Mouse (Mus musculus) CH12.LX (cell line): ENCODE results near the gene Cuedc1. TPM values are rescaled to one million over a fixed set of nuclear protein-coding genes. Genes with fewer than 3 reads are reported as not detected.

Experiments used
- DNase-seq: peaks from one replicate; pipeline ENCODE4 v3.0.0-alpha.2; 2013; ENCODE audit errors: extremely low read depth
- H3K27ac ChIP-seq: 2 replicates; pipeline ENCODE4 v1.5.1; 2012; ENCODE audit warnings: low read depth, mild to moderate bottlenecking, control low read depth, moderate library complexity; ENCODE audit not compliant: insufficient read depth
- H3K27me3 ChIP-seq: replicated peaks from 2 replicates; pipeline ENCODE3; 2012; ENCODE audit warnings: inconsistent platforms
- H3K36me3 ChIP-seq, 2 experiments: replicated peaks in 1 of 2; 2 replicates each; pipeline versions ENCODE3 to v1.6.1; 2012; ENCODE audit warnings: inconsistent platforms in 1 of 2, low read length in 1 of 2, mild to moderate bottlenecking in 1 of 2, mixed read lengths in 1 of 2, moderate library complexity in 1 of 2; ENCODE audit not compliant: control insufficient read depth in 1 of 2, insufficient read depth in 1 of 2
- H3K4me1 ChIP-seq, 2 experiments: 2 replicates each; pipeline ENCODE4 v1.6.1; 2012; ENCODE audit warnings: inconsistent platforms in 1 of 2, moderate library complexity in 1 of 2; ENCODE audit not compliant: insufficient read depth in 2 of 2, control insufficient read depth in 1 of 2
- H3K4me2 ChIP-seq: 2 replicates; pipeline ENCODE4 v1.6.1; 2012; ENCODE audit warnings: low read depth, mild to moderate bottlenecking, control low read depth; ENCODE audit not compliant: poor library complexity, insufficient read depth, severe bottlenecking
- H3K4me3 ChIP-seq, 3 experiments: fragments of 150-350 bp in 1 of 3; sonication (generic) in 1 of 3; replicated peaks in 1 of 3; 2 replicates each; pipeline versions ENCODE3 to v1.5.1; 2011 to 2012; ENCODE audit warnings: low read depth in 2 of 3, low read length in 2 of 3, mild to moderate bottlenecking in 2 of 3, moderate library complexity in 2 of 3, control low read depth in 1 of 3, improper control_type of control experiment in 1 of 3, inconsistent platforms in 1 of 3, mixed read lengths in 1 of 3; ENCODE audit not compliant: poor library complexity in 1 of 3
- H3K79me2 ChIP-seq: replicated peaks from 2 replicates; pipeline ENCODE4 v1.6.1; 2012; ENCODE audit warnings: mild to moderate bottlenecking, moderate library complexity; ENCODE audit not compliant: control insufficient read depth, poor library complexity, insufficient read depth, severe bottlenecking; ENCODE audit errors: extremely low read depth
- H3K9ac ChIP-seq: 2 replicates; pipeline ENCODE4 v1.6.1; 2012; ENCODE audit warnings: low read depth, mild to moderate bottlenecking, control low read depth, moderate library complexity; ENCODE audit not compliant: insufficient read depth
- H3K9me3 ChIP-seq: replicated peaks from 2 replicates; pipeline ENCODE3; 2012; ENCODE audit warnings: low read length, inconsistent platforms, mixed read lengths
- CHD2 ChIP-seq: IDR thresholded peaks from 2 replicates; pipeline ENCODE4 v1.6.1; 2011; ENCODE audit warnings: low read length, improper control_type of control experiment
- E2F4 ChIP-seq: IDR thresholded peaks from 2 replicates; pipeline ENCODE4 v1.6.1; 2011; ENCODE audit warnings: low read depth, low read length, improper control_type of control experiment; ENCODE audit not compliant: insufficient replicate concordance
- ELF1 ChIP-seq: IDR thresholded peaks from 2 replicates; pipeline ENCODE4 v1.6.1; 2014; ENCODE audit warnings: low read depth, mild to moderate bottlenecking, inconsistent platforms, low read length, improper control_type of control experiment
- GABPA ChIP-seq: IDR thresholded peaks from 2 replicates; pipeline ENCODE4 v1.6.1; 2012; ENCODE audit warnings: low read depth, low read length, improper control_type of control experiment, inconsistent platforms; ENCODE audit not compliant: insufficient replicate concordance
- MAFK ChIP-seq: IDR thresholded peaks from 2 replicates; pipeline ENCODE4 v1.6.1; 2011; ENCODE audit warnings: low read length, improper control_type of control experiment; ENCODE audit not compliant: insufficient replicate concordance
- MAX ChIP-seq: IDR thresholded peaks from 2 replicates; pipeline ENCODE4 v1.6.1; 2011; ENCODE audit warnings: low read length, improper control_type of control experiment
- MAZ ChIP-seq: IDR thresholded peaks from 2 replicates; pipeline ENCODE4 v1.6.1; 2012; ENCODE audit warnings: low read depth, mild to moderate bottlenecking, inconsistent platforms, low read length, improper control_type of control experiment, moderate library complexity
- PAX5 ChIP-seq: IDR thresholded peaks from 2 replicates; pipeline ENCODE4 v1.6.1; 2012; ENCODE audit warnings: low read length, inconsistent platforms, mixed read lengths
- RAD21 ChIP-seq: IDR thresholded peaks from 2 replicates; pipeline ENCODE4 v1.6.1; 2011; ENCODE audit warnings: low read depth, mild to moderate bottlenecking, low read length, improper control_type of control experiment, moderate library complexity
- RCOR1 ChIP-seq: conservative IDR thresholded peaks from 2 replicates; pipeline ENCODE4 v1.6.1; 2012; ENCODE audit warnings: low read depth, mild to moderate bottlenecking, inconsistent platforms, low read length, improper control_type of control experiment
- SIN3A ChIP-seq: IDR thresholded peaks from 2 replicates; pipeline ENCODE4 v1.6.1; 2012; ENCODE audit warnings: low read length, improper control_type of control experiment, inconsistent platforms
- TBP ChIP-seq: conservative IDR thresholded peaks from 2 replicates; pipeline ENCODE4 v1.6.1; 2011; ENCODE audit warnings: low read depth, low read length, improper control_type of control experiment
- ZC3H11A ChIP-seq: IDR thresholded peaks from 2 replicates; pipeline ENCODE4 v1.6.1; 2012; ENCODE audit warnings: low read depth, mild to moderate bottlenecking, inconsistent platforms, low read length, improper control_type of control experiment
- ZKSCAN1 ChIP-seq: IDR thresholded peaks from 2 replicates; pipeline ENCODE4 v1.6.1; 2012; ENCODE audit warnings: low read depth, inconsistent platforms, low read length, improper control_type of control experiment, borderline replicate concordance
- ZMIZ1 ChIP-seq: IDR thresholded peaks from 2 replicates; pipeline ENCODE4 v1.6.1; 2012; ENCODE audit warnings: low read depth, mild to moderate bottlenecking, inconsistent platforms, low read length, improper control_type of control experiment
- dilution Hi-C: fragments of 300-500 bp; cut with MboI; formaldehyde crosslinking; loops from 2 replicates; pipeline ENCODE4 v1.14.3; 2020; ENCODE audit warnings: low sequenced_read_pairs; ENCODE audit not compliant: extremely low pct_unique_long_range_greater_than_20kb, extremely low pct_ligation_motif_present
- in situ Hi-C: fragments of 300-500 bp; cut with MboI; formaldehyde crosslinking; loops from 3 replicates; pipeline ENCODE4 v1.14.3; 2019; ENCODE audit warnings: low sequenced_read_pairs, low pct_ligation_motif_present, low pct_unique_long_range_greater_than_20kb, mixed read lengths
- polyA plus RNA-seq: library from polyadenylated mRNA; unstranded; fragments of >175 nt; gene quantifications from 2 replicates; pipeline ENCODE4 v1.2.1, GENCODE M21; 2012; ENCODE audit warnings: low read depth; ENCODE audit not compliant: insufficient read length
- total RNA-seq, 2 experiments: library from RNA; depleted of rRNA; stranded (reverse); fragments of 300-350 nt in 1 of 2; fragments of >200 nt in 1 of 2; gene quantifications; 2 replicates each; pipeline ENCODE4 v1.2.3; 2012 to 2014

Cuedc1 gene
- total RNA-seq (2012; rRNA removed) (0.34 and 0.47 TPM in 2 replicates), total RNA-seq (2014; rRNA removed) (0.18 and 0.20 TPM in 2 replicates), polyA plus RNA-seq (0.51 and 0.76 TPM in 2 replicates)

DNA sequence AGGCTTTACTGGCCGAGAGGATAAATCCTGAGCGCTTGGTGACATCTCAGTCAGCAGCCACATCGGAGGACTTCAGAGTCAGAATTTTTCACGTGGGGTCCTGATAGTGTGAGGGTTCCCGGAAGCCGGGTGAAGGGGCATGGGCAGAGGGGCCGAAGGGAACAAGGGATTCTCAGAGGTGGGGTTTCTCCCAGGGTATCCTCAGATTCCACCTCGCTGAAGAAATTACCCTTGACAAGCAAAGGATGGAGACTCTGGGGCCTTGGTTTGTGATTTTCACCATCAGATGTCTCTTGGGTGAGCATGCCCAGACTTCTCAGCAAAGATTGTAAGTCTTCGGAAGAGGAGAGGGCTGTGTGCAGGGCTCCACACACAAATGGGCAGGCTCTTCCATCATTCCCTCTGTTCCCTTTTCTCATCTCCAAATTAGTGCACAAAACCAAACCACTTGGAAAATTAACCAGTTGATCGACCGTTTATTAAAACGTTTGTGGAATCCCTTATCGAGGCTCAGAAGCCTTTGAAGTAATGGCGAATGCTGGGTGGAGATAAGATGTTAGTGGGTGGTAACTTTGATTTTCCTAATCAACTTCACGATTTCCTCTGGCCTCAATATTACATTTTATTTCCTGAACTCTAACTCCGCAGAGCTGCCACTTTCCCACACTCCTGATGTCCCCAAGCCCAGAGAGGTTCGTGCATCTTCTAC is at the start of gene Cuedc1:
Cuedc1 (plus strand) TSS at position 38 of the 709 bp plus-strand sequence.
- Histone ChIP-seq H3K4me2 (peak within 1 kb of the TSS; percentile 100), H3K27ac (no peak within 1 kb of the TSS), H3K4me1 (peaks cover 8 to 21% of the 10 kb centered on the region in 2 experiments), H3K79me2 (no peaks in the 10 kb centered on the region), H3K9ac (no peak within 1 kb of the TSS), H3K36me3 (no peaks in the 10 kb centered on the region), H3K9me3 (no peaks in the 10 kb centered on the region), H3K27me3 (peaks cover 84% of the 10 kb centered on the region), H3K4me3 (peak within 1 kb of the TSS in 2 of 3 experiments; percentile 49 to 63)
- TF ChIP-seq CHD2: no peak
- no peak for TF ChIP-seq MAX
- TF ChIP-seq E2F4: no peak
- no peak for TF ChIP-seq ELF1
- dilution Hi-C loops (no loop called here), in situ Hi-C loops (no loop called here)
- no peak for DNase-seq

DNA sequence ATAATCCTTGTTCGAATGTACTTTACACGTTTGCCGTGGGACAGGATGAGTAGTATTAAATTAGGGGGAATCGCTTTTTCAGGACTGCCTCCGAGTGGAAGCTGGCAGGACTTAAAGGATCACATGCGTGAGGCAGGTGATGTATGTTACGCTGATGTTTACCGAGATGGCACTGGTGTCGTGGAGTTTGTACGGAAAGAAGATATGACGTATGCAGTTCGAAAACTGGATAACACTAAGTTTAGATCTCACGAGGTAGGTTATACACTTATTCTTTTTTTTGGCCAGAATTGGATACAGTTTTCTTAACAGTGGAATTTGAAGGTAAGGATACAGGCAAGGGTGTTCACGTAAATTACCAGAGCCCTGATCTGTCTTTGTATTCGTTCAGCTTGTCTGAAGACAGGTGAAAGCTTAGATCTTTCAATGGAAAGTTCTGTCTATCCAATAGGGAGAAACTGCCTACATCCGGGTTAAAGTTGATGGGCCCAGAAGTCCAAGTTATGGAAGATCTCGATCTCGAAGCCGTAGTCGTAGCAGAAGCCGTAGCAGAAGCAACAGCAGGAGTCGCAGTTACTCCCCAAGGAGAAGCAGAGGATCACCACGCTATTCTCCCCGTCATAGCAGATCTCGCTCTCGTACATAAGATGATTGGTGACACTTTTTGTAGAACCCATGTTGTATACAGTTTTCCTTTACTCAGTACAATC is 48.7 kb upstream of the Cuedc1 start:
- Histone ChIP-seq H3K9me3 (no peaks in the 10 kb centered on the region), H3K4me1 (peaks cover 2 to 58% of the 10 kb centered on the region in 2 experiments; a peak in 3 of 4 replicates), H3K36me3 (peaks cover 25 to 52% of the 10 kb centered on the region in 2 experiments), H3K79me2 (peaks cover 56% of the 10 kb centered on the region), H3K27ac (peak overlapping the region; percentile 47; the same call in 1 of the 2 replicates), H3K9ac (peak overlapping the region; percentile 99), H3K27me3 (no peaks in the 10 kb centered on the region), H3K4me3 (peak overlapping the region; percentile 77 to 100 (median 88)), H3K4me2 (peak overlapping the region; percentile 76)
- peak; percentile 69 for DNase-seq
- in situ Hi-C loops: loop anchor here (5.0 kb wide), 1 partner anchor 62 kb away; the partner anchor contains the start of gene Dynll2
- TF ChIP-seq GABPA (no peak), ZMIZ1 (no peak), SIN3A (no peak), RCOR1 (no peak), ZC3H11A (no peak), ELF1 (no peak), MAFK (no peak), ZKSCAN1 (no peak), MAZ (no peak), MAX (no peak), PAX5 (no peak), TBP (no peak), RAD21 (no peak)
- dilution Hi-C loops: no loop called here
